Mouse (Mus musculus) bone marrow macrophage, adult 2 months (primary cell): ENCODE data around the gene Mknk2. TPM values are rescaled to one million over a fixed set of nuclear protein-coding genes. Genes with fewer than 3 reads are reported as not detected.

Experiments used
- H3K27ac ChIP-seq: 2 replicates; pipeline ENCODE4 v1.5.1; 2012; ENCODE audit warnings: low read depth, low read length; ENCODE audit not compliant: insufficient read depth
- H3K4me1 ChIP-seq: 2 replicates; pipeline ENCODE4 v1.6.1; 2012; ENCODE audit warnings: low read length; ENCODE audit not compliant: control insufficient read depth, insufficient read depth
- H3K4me3 ChIP-seq: 2 replicates; pipeline ENCODE4 v1.5.1; 2012; ENCODE audit warnings: mild to moderate bottlenecking, low read length, moderate library complexity; ENCODE audit not compliant: insufficient read depth
- CTCF ChIP-seq: IDR thresholded peaks from 2 replicates; pipeline ENCODE4 v1.5.1; 2012; ENCODE audit warnings: low read depth, mild to moderate bottlenecking, low read length, moderate library complexity
- POLR2A ChIP-seq: IDR thresholded peaks from 2 replicates; pipeline ENCODE4 v1.6.1; 2012; ENCODE audit warnings: mild to moderate bottlenecking, low read depth, low read length, borderline replicate concordance
- polyA plus RNA-seq: library from polyadenylated mRNA; stranded (reverse); fragments of >200 nt; gene quantifications from 2 replicates; pipeline ENCODE4 v1.2.4, GENCODE M21; 2012; ENCODE audit not compliant: missing spikeins, insufficient read depth, insufficient read length

Gene Mknk2
- polyA plus RNA-seq, 1 experiment: 117 TPM

DNA sequence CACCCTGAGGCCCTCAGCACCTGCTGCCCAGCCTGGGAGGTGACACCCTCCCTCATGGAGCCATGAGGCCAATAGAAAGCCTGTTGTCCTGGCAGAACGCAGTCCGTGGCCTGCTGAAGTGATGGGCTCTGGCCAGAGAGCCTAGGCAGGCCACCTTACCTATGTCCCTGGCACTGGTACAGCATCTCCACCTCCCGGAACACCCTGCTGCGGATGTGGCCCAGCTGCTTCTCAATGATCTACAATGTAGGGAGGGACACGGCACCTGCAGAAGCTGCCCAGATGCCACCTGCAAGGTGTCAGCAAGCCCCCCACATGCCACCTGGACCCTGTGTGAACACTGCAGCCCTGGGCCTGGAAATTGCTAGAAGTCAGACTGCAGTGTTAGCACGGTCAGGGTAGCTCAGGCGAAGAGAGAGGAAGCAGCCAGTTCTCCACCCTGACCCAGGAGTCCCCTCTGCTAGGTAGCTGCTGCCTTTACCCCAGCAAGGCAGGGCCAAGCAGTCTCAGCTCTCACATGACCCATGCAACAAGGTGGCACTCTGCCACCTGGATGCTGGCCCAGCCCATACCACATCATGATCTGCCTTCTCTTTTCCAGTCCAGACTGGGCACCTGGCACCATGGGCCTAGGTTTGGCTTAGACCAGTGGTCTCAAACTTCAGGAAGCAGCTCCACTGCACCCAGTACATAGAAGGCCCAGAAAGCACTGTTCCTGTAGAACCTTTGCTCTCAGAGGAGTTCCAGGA, 8.0 kb downstream of the Mknk2 start:
- TF ChIP-seq CTCF (no peak), POLR2A (no peak)
- no peak overlapping the region for H3K4me3 ChIP-seq
- peaks cover 29% of the 10 kb centered on the region for H3K4me1 ChIP-seq
- H3K27ac ChIP-seq: no peak overlapping the region

- H3K27ac ChIP-seq: no peak overlapping the region
- no peak for TF ChIP-seq POLR2A
- no peak for TF ChIP-seq CTCF
- no peak overlapping the region for H3K4me3 ChIP-seq
- peaks cover 35% of the 10 kb centered on the region for H3K4me1 ChIP-seq
Observed at GRCm38 (mm10) chr10:80669018-80669417, 8.9 kb downstream of the Mknk2 start.

DNA sequence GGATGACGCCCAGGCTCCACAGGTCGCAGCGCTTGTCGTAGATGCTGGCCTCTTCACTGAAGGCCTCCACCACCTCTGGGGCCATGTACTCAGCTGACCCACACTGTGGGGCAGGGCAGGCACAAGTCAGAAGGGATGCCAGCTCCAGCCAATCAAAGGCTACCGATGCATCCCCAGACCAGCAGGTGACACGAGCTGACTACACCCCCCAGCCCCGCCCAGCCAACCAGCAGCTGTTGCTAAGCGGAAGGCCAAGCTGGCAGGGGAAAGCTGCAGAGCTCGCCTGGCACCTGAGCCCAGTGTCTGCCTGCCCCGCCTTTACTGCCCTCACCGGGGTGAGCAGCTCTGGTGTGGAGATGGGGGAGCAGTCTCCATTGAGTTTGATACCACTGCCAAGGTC, 9.3 kb downstream of the Mknk2 start:
- no peak overlapping the region for H3K27ac ChIP-seq
- TF ChIP-seq CTCF (no peak), POLR2A (no peak)
- no peak overlapping the region for H3K4me3 ChIP-seq
- H3K4me1 ChIP-seq: peaks cover 35% of the 10 kb centered on the region

DNA sequence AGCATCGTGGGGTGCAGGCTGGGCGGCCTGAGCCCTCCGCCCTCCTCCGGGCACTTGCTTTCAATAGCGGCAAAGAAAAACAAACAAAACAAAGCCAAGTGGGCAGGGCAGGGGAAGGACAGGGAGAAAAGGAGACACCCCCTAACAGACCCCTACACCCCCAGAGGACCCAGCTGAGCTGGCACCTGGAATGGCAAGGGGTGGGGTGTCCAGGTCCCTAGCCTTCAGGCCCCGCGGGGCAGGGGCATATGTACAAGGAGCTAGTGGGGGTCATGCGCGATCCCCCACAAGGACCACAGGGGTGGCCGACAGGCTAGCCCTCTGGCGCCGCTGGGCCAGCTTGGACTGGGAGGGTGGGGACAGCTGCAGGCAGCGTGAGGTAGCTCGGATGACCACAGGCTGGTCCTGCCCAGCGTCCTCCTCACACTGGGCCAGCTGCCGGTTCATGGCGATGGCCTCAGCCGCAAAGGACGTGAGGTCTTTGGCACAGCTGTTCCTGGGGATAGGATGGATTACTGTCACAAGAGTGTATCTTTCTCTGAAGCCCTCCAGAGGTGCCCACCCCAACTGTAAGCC, 11.0 kb downstream of the Mknk2 start:
- TF ChIP-seq CTCF: no peak
- TF ChIP-seq POLR2A: no peak
- Histone ChIP-seq H3K27ac (no peak overlapping the region), H3K4me3 (no peak overlapping the region), H3K4me1 (peaks cover 34% of the 10 kb centered on the region)

DNA sequence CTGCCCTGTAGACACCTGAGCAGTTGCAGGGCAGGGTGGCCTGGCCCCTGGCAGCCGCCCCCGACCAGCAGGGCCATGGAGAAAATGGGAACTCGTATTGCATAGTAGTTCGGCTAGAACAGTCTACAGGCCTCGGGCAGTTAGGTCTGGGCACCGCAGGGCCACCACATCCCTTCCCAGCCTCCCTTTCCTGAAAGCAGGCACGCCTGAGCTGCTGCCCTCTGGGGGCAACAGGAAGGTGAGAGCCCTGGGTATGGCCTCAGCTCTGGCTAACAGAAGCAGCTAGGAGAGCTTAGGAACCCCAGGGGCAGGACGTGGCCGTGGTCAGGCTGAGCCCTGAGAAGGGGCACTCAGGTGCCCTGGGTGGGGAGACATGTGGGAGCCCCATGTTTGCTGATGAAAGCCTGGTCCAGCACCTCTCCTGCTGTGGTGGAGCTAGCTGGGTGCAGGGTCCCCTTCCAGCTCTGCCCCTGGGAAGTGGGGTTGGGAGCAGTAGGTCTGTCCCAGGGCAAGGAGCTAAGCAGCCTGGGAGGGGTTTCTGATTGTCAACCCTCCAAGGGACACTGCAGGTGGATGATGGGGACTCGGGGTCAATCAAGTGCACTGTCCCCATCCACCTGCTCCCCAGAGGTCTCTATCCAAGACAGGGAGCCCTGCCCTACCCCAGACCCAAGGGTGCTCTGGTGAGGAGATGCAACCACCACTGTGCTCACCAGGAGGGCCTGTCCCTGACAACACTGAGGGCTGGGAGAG, 11.8 kb downstream of the Mknk2 start:
- Histone ChIP-seq H3K27ac (no peak overlapping the region), H3K4me1 (peaks cover 34% of the 10 kb centered on the region), H3K4me3 (no peak overlapping the region)
- no peak for TF ChIP-seq POLR2A
- TF ChIP-seq CTCF: no peak

- H3K4me1 ChIP-seq: peaks cover 34% of the 10 kb centered on the region
- TF ChIP-seq POLR2A (no peak), CTCF (no peak)
- no peak overlapping the region for H3K4me3 ChIP-seq
- peak overlapping the region; percentile 23 for H3K27ac ChIP-seq
Observed at GRCm38 (mm10) chr10:80665459-80665858, 12.5 kb downstream of the Mknk2 start.

DNA sequence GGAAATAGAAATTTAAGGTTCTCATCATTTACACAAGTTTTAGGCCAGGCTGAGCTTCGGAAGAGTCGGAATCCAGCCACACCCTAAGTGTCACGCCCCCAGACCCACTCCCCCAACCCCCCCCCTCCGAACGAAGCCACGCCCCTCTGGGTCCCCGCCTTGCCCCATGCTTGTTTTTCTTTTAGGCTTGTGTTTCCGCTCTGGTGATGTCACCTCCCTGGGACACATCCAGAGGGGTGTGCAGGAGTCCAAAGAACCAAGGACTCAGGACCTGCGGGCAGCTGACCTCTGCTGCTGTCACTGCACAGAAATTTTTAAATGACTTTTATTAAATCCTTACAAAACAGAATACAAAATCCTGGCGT, 12.9 kb downstream of the Mknk2 start:
- TF ChIP-seq POLR2A: no peak
- TF ChIP-seq CTCF: no peak
- Histone ChIP-seq H3K4me3 (no peak overlapping the region), H3K4me1 (peaks cover 34% of the 10 kb centered on the region), H3K27ac (peak overlapping the region; percentile 83)

DNA sequence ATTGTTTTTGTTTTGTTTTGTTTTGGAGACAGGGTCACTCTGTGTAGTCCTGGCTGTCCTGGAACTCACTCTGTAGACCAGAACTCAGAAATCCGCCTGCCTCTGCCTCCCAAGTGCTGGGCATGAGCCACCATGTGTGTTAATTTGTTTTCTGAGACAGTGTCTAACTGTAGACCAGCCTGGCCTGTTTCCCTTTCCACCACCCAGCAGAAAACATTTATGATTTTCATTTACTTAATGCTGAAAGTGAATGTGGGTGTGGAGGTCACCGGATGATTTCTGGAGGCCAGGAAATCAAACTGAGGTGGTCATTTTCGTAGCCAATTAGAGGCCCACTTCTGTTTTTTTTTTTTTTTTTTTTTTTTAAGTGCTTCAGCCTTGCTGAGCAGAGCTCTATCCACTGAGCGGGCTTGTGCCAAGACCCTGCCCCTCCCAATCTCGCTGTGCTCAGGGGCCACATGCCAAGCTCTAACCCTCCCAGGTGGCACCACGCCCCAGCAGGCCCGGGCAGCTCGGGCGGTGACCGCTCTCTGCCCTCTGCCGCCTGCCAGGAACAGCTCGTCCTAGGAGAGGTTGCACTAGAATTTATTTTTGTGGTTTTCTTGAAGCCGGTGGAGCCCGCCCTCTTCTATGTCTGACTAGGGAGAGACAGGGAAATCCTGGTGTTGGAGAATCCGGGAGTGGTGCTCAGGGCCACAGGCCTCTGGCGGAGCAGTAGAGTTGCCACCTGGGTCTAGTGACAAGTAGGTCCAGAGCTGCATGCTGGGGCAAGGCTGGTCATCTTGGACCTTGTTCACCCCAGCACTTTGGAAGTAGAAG, 13.5 kb downstream of the Mknk2 start:
- no peak for TF ChIP-seq POLR2A
- no peak for TF ChIP-seq CTCF
- Histone ChIP-seq H3K4me1 (peaks cover 34% of the 10 kb centered on the region), H3K4me3 (0 out of 2 replicates have a peak overlapping the region, but pooled peaks have one; percentile 9), H3K27ac (peak overlapping the region; percentile 83)

DNA sequence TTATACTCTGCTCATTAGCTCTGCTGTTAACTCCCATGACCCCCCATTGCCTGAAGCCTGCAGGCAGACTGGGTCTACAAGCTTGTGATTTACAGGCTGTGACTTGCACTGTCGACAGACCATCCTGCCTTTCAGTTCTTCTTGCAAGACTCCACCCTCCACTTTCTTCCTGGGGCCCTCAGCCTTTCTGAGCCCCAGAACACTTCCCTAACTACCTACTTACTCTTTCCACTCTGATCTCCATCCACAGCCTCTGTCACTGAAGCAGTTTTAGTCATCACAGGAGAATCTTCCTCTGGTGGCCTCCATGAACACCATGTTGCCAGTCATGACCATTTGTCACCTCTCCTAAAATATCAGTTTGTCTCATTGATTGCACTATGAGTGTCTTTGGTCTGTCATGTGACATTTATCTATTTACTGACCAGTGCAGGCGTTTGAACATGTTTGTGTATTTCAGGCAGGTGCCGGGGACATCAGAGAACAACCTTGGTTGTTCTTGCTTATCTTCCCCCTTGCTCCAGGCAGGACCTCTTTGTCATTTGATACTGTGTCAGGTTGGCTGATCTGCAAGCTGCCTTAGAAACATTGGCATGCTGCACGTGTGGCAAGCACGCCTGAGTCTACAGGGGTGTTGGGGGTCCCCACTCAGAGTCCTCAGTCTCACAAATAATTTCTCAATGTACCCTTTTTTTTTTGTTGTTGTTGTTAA, 14.3 kb downstream of the Mknk2 start:
- Histone ChIP-seq H3K4me1 (peaks cover 36% of the 10 kb centered on the region), H3K27ac (peak overlapping the region; percentile 83), H3K4me3 (no peak overlapping the region; the same call in 1 of the 2 replicates)
- TF ChIP-seq CTCF (no peak), POLR2A (no peak)
